In the genomic region with DNA sequence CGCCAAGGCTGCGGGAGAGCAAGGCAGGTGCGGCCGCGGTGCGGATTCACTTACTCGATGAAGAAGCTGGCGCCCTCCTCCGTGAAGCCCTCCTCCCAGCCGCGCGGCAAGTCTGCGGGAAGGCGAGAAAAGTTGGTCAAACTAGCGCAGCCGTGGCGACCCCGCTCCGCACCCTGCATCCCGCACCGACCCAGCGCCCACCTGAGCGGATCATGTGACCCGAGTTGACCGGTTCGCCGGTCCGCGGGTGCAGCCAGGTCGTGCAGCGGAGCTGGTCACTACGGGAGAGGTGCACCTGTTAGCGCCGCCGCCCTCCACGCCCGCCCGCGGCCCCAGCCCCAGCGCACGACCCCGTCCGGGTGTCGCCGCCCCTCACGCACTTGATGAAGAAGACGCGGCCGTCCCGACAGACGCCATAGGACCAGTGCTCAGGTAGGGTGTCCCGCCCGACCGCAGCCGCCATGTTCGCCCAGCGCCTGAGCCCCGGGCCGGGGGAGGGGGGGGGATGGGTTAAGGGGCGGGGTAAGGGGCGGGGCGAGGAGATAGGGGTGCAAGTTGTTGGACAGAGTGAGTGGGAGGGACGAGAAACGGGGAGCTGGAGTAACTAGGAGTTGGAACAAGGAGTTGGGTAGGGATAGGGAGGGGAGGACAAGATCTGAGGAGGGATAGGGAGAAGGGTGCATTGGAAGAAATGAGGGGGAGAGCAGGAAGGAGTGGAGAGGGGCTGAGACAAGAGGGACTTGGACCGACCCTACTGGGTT, we compare ENCODE assay signal across 8 mouse cellular contexts. TPM values are rescaled to one million over a fixed set of nuclear protein-coding genes. Genes with fewer than 3 reads are reported as not detected.
DNase-seq lines count a peak whose midpoint lies in the region; ATAC-seq lines count a peak whose summit lies in the region.

Gene Plekha7, minus strand, starts transcription at position 506 of the 761 bp plus-strand sequence.

- H3K4me3 ChIP-seq in heart, embryonic 10.5 days: peak within 1 kb of the TSS; percentile 86
- H3K4me3 ChIP-seq in kidney, embryonic 14.5 days (ENCODE audit: low read length): peak within 1 kb of the TSS; percentile 76
- peak within 1 kb of the TSS; percentile 66 for H3K4me3 ChIP-seq in liver, embryonic 15.5 days (replicated peaks)
- H3K4me3 ChIP-seq in neural tube, embryonic 11.5 days (ENCODE audit: low read depth, low read length): peak within 1 kb of the TSS; percentile 72

- ATAC-seq in kidney, embryonic 14.5 days (ENCODE audit: low FRiP score, low TSS enrichment): peak; percentile 74
- ATAC-seq in liver, embryonic 15.5 days (ENCODE audit: insufficient read depth): peak; percentile 58
- peak; percentile 72 for ATAC-seq in neural tube, embryonic 11.5 days (ENCODE audit: insufficient read depth, low FRiP score, low TSS enrichment)

- H3K4me1 ChIP-seq in heart, embryonic 10.5 days: peaks cover 32% of the 10 kb centered on the region
- H3K4me1 ChIP-seq in kidney, embryonic 14.5 days (ENCODE audit: control insufficient read depth, insufficient read depth, low read length): peaks cover 13% of the 10 kb centered on the region
- peaks cover 27% of the 10 kb centered on the region for H3K4me1 ChIP-seq in liver, embryonic 15.5 days (replicated peaks)
- H3K4me1 ChIP-seq in neural tube, embryonic 11.5 days (ENCODE audit: control insufficient read depth, insufficient read depth, low read length): peaks cover 5% of the 10 kb centered on the region; the same call in 1 of the 2 replicates

- H3K27me3 ChIP-seq in heart, embryonic 10.5 days (ENCODE audit: insufficient read depth, poor library complexity, severe bottlenecking): peaks cover 4% of the 10 kb centered on the region; the same call in 1 of the 2 replicates
- peaks cover 12% of the 10 kb centered on the region for H3K27me3 ChIP-seq in kidney, embryonic 14.5 days (ENCODE audit: control insufficient read depth, insufficient read depth, low read length)
- peaks cover 40% of the 10 kb centered on the region for H3K27me3 ChIP-seq in liver, embryonic 15.5 days
- no peaks in the 10 kb centered on the region for H3K27me3 ChIP-seq in neural tube, embryonic 11.5 days (ENCODE audit: control insufficient read depth, insufficient read depth, low read length)

- H3K9ac ChIP-seq in kidney, embryonic 14.5 days (ENCODE audit: low read depth, low read length): peak within 1 kb of the TSS; percentile 65
- H3K9ac ChIP-seq in liver, embryonic 15.5 days: peak within 1 kb of the TSS; percentile 40
- peak within 1 kb of the TSS; percentile 67 for H3K9ac ChIP-seq in neural tube, embryonic 11.5 days (ENCODE audit: low read length)

- peak within 1 kb of the TSS; percentile 97 for H3K4me2 ChIP-seq in kidney, embryonic 14.5 days (replicated peaks; ENCODE audit: low read depth, low read length)
- peak within 1 kb of the TSS; percentile 92 for H3K4me2 ChIP-seq in liver, embryonic 15.5 days
- H3K4me2 ChIP-seq in neural tube, embryonic 11.5 days (ENCODE audit: low read depth): peak within 1 kb of the TSS; percentile 84

- H3K9me3 ChIP-seq in heart, embryonic 10.5 days: no peaks in the 10 kb centered on the region
- H3K9me3 ChIP-seq in kidney, embryonic 14.5 days (ENCODE audit: control insufficient read depth, low read length): no peaks in the 10 kb centered on the region
- no peaks in the 10 kb centered on the region for H3K9me3 ChIP-seq in liver, embryonic 15.5 days (replicated peaks)
- H3K9me3 ChIP-seq in neural tube, embryonic 11.5 days (ENCODE audit: control insufficient read depth, low read length): no peaks in the 10 kb centered on the region

- no peak for DNase-seq in layer of hippocampus, adult 18-20 months (ENCODE audit: low spot score in 2 of 2)
- no peak for DNase-seq in layer of hippocampus, adult 9-11 months
- DNase-seq in cerebellum, adult 9-10 months: peak; percentile 24
- peak; percentile 88 for DNase-seq in heart, embryonic 10.5 days (ENCODE audit: low spot score)
- peak; percentile 71 for DNase-seq in neural tube, embryonic 11.5 days (ENCODE audit: low spot score)
- DNase-seq in thymus, postnatal 14 days: peak; percentile 68

- H3K36me3 ChIP-seq in heart, embryonic 10.5 days: no peaks in the 10 kb centered on the region
- H3K36me3 ChIP-seq in kidney, embryonic 14.5 days (ENCODE audit: control insufficient read depth, insufficient read depth, low read length): no peaks in the 10 kb centered on the region
- no peaks in the 10 kb centered on the region for H3K36me3 ChIP-seq in liver, embryonic 15.5 days (replicated peaks)
- no peaks in the 10 kb centered on the region for H3K36me3 ChIP-seq in neural tube, embryonic 11.5 days (ENCODE audit: control insufficient read depth, insufficient read depth, low read length)

- under 1% methylated on average over 65 of the region's 65 CpGs for WGBS in heart, embryonic 10.5 days
- WGBS in kidney, embryonic 14.5 days: under 1% methylated on average over 45 of the region's 65 CpGs
- under 1% methylated on average over 62 of the region's 65 CpGs for WGBS in liver, embryonic 15.5 days (ENCODE audit: insufficient replicate concordance)
- WGBS in neural tube, embryonic 11.5 days: under 1% methylated on average over 62 of the region's 65 CpGs

- H3K27ac ChIP-seq in heart, embryonic 10.5 days: peak within 1 kb of the TSS; percentile 85
- peak within 1 kb of the TSS; percentile 69 for H3K27ac ChIP-seq in kidney, embryonic 14.5 days (ENCODE audit: low read depth, low read length)
- H3K27ac ChIP-seq in liver, embryonic 15.5 days (replicated peaks): peak within 1 kb of the TSS; percentile 38; the same call in 1 of the 2 replicates
- H3K27ac ChIP-seq in neural tube, embryonic 11.5 days (ENCODE audit: low read depth, low read length): no peak within 1 kb of the TSS

RNA-seq across cellular contexts. Expression of gene Plekha7, which starts in this region (rescaled TPM):
- total RNA-seq in layer of hippocampus, adult 18-20 months (2021): 10 to 100 TPM; 19.1 to 20.2 TPM
- 49.0 and 76.0 TPM in 2 replicates for polyA plus RNA-seq in heart, embryonic 10.5 days (2016; fragmentation: Nextera tagmentation; extraction: Ambion mirVana)
- polyA plus RNA-seq in kidney, embryonic 14.5 days (2014; fragmentation: Nextera tagmentation; extraction: Ambion mirVana): 7.2 and 8.0 TPM in 2 replicates
- 3.4 and 3.7 TPM in 2 replicates for polyA plus RNA-seq in liver, embryonic 15.5 days (2015; fragmentation: Nextera tagmentation; extraction: Ambion mirVana)
- polyA plus RNA-seq in neural tube, embryonic 11.5 days (2014; fragmentation: Nextera tagmentation; extraction: Ambion mirVana): 6.3 and 7.3 TPM in 2 replicates

Comparison
In these comparisons a context has a peak if more than half of its experiments do, and no peak if none do; other contexts are left out.
1. DNase-seq: peak in cerebellum, adult 9-10 months (single experiment), heart, embryonic 10.5 days (single experiment), neural tube, embryonic 11.5 days (single experiment) and thymus, postnatal 14 days (single experiment); none in layer of hippocampus, adult 18-20 months (0 of 2) and layer of hippocampus, adult 9-11 months (single experiment).
2. Peak in every context shown above with its lines, with median percentiles within 50 percentile points of each other: H3K4me3 ChIP-seq, ATAC-seq, H3K4me2 ChIP-seq and H3K9ac ChIP-seq.